ENCODE assay signal across 1 mouse cellular context in the genomic region with DNA sequence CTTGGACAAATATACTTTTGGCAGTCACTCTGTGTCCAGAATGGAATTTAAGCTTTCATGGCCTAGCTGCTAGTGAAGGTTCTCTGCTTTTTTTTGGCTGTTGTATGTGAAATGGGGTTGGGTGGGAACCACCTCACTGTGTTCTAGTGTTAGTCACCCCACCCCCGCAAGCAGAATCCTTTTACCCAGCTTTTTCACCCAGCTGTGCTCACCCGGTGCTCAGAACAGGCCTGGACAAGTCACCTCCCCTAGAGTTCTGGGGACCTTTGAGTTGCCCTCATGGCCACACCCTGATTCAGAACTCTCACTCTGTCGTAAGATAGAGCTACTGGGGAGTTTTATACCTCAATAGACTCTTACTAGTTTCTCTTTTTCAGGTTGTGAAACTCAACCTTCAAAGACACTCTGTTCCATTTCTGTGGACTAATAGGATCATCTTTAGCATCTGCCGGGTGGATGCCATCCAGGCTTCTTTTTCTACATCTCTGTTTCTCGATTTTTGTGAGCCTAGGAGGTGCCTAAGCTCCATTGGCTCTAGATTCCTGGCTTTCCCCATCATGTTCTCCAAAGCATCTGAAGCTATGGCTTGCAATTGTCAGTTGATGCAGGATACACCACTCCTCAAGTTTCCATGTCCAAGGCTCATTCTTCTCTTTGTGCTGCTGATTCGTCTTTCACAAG.
TF ChIP-seq lines count a peak whose summit lies in the region.

No protein-coding gene starts in this region.

TF ChIP-seq in CH12.LX, 34 proteins besides CTCF, POLR2A, EP300 and RAD21 (continued from another document):
- TF ChIP-seq ELF1 (IDR thresholded peaks at IDR 0.05; ENCODE audit: low read depth, low read length) (0 out of 2 replicates have a peak, but pooled peaks have one; percentile 28), POLR2AphosphoS2 (IDR thresholded peaks at IDR 0.05; ENCODE audit: low read depth, low read length) (0 out of 2 replicates have a peak, but pooled peaks have one; percentile 66), ZC3H11A (IDR thresholded peaks at IDR 0.05; ENCODE audit: low read depth, low read length) (no peak), ZMIZ1 (IDR thresholded peaks at IDR 0.05; ENCODE audit: low read depth, low read length) (peak; percentile 94), MXI1 (IDR thresholded peaks at IDR 0.05; ENCODE audit: low read depth, low read length) (peak; percentile 89; the same call in 1 of the 2 replicates), RCOR1 (conservative IDR thresholded peaks at IDR 0.05; ENCODE audit: low read depth, low read length) (peak; percentile 89; the same call in 1 of the 2 replicates), SIN3A (IDR thresholded peaks at IDR 0.05; ENCODE audit: low read length) (peak; percentile 96), ETS1 (conservative IDR thresholded peaks at IDR 0.05; ENCODE audit: low read depth, low read length) (peak; percentile 96), E2F4 (IDR thresholded peaks at IDR 0.05; ENCODE audit: insufficient replicate concordance, low read depth, low read length) (0 out of 2 replicates have a peak, but pooled peaks have one; percentile 48), UBTF (IDR thresholded peaks at IDR 0.05; ENCODE audit: low read depth, low read length) (peak; percentile 94), JUN (IDR thresholded peaks at IDR 0.05; ENCODE audit: insufficient read depth, low read depth, low read length) (peak; percentile 33; the same call in 1 of the 2 replicates), ZNF384 (IDR thresholded peaks at IDR 0.05; ENCODE audit: low read depth, low read length) (peak; percentile 87), MAX (IDR thresholded peaks at IDR 0.05; ENCODE audit: low read length) (peak; percentile 92), MEF2A (IDR thresholded peaks at IDR 0.05; ENCODE audit: borderline replicate concordance, low read depth, low read length) (peak; percentile 94), NRF1 (IDR thresholded peaks at IDR 0.05; ENCODE audit: low read depth, low read length) (no peak), SMC3 (IDR thresholded peaks at IDR 0.05; ENCODE audit: low read depth, low read length) (peak; percentile 8; the same call in 1 of the 2 replicates), TCF12 (IDR thresholded peaks at IDR 0.05; ENCODE audit: low read depth, low read length) (peak; percentile 100), HCFC1 (IDR thresholded peaks at IDR 0.05; ENCODE audit: low read depth, low read length) (peak; percentile 67), TBP (conservative IDR thresholded peaks at IDR 0.05; ENCODE audit: low read depth, low read length) (peak; percentile 94), KAT2A (IDR thresholded peaks at IDR 0.05; ENCODE audit: insufficient replicate concordance, low read length) (peak; percentile 71; the same call in 1 of the 2 replicates), GABPA (IDR thresholded peaks at IDR 0.05; ENCODE audit: insufficient replicate concordance, low read depth, low read length) (no peak), USF1 (IDR thresholded peaks at IDR 0.05; ENCODE audit: low read depth, low read length) (no peak), CHD2 (IDR thresholded peaks at IDR 0.05; ENCODE audit: low read length) (peak; percentile 91), IRF4 (IDR thresholded peaks at IDR 0.05; ENCODE audit: low read depth, low read length) (peak; percentile 92), USF2 (conservative IDR thresholded peaks at IDR 0.05; ENCODE audit: low read depth, low read length) (no peak), PAX5 (IDR thresholded peaks at IDR 0.05; ENCODE audit: low read length) (no peak)
